Mouse (Mus musculus): ENCODE results near the gene Otulin.

DNA sequence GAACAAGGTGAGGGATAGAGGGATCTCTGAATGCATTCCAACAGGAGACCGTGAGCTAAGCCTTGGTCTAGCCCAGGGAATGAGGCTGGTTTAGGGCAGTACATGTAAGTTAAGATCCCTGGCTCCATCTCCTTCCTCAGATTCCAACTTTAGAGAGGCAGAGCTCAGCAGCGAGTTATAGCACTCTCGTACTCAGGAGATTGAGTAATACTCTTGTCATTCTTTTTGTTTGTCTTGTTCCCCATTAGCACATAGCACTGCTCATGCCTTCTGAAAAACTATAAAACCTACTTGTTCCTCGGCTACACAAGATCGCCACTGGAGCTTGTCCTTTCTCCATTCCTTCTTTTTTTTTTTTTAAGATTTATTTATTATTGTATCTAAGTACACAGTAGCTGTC lies 30.0 kb downstream of the Otulin start:
- no peak for TF ChIP-seq POLR2A (IDR thresholded peaks at IDR 0.05; ENCODE audit: borderline replicate concordance, low read depth, low read length)
- TF ChIP-seq CTCF (IDR thresholded peaks at IDR 0.05; ENCODE audit: low read depth, low read length) = no peak
